27 mouse cellular contexts compared by ENCODE assay signal in genomic region chr9:109826181-109826580, GRCm38 (mm10). TPM values are rescaled to one million over a fixed set of nuclear protein-coding genes. Genes with fewer than 3 reads are reported as not detected.
"Had no signal": no experiment of that assay in that cellular context is flagged by ENCODE, and none has a peak within 500 bp of the region (broad histone marks: within the 10 kb centered on the region; RNA-seq: fewer than 3 reads in every experiment).

No protein-coding gene starts in this region.

- H3K9ac ChIP-seq: kidney, embryonic 15.5 days; limb, embryonic 13.5 days; lung, embryonic 14.5 days; stomach, embryonic 15.5 days had no signal

- H3K4me2 ChIP-seq: kidney, embryonic 15.5 days; limb, embryonic 13.5 days; lung, embryonic 14.5 days; midbrain, embryonic 11.5 days; stomach, embryonic 15.5 days had no signal

- H3K9me3 ChIP-seq: kidney, embryonic 15.5 days; limb, embryonic 10.5 days; limb, embryonic 13.5 days; megakaryocyte, embryonic 14.5 days; stomach, embryonic 15.5 days had no signal

- H3K4me3 ChIP-seq: kidney, embryonic 15.5 days; left cerebral cortex, adult 2 months; limb, embryonic 10.5 days; limb, embryonic 13.5 days; megakaryocyte, embryonic 14.5 days; stomach, embryonic 15.5 days had no signal

- H3K27me3 ChIP-seq: kidney, embryonic 15.5 days; limb, embryonic 13.5 days; stomach, embryonic 15.5 days had no signal

- DNase-seq: kidney, adult 2 months; kidney, postnatal 10 days; kidney, postnatal 36 days; layer of hippocampus, postnatal 36 days; lung, embryonic 14.5 days; midbrain, embryonic 14.5 days; retina, postnatal 1 day; right cerebral cortex, postnatal 25 days; spleen, adult 18-20 months; thymus, postnatal 25 days had no signal

- H3K4me1 ChIP-seq: kidney, embryonic 15.5 days; limb, embryonic 10.5 days; limb, embryonic 13.5 days; stomach, embryonic 15.5 days had no signal

- H3K27ac ChIP-seq: kidney, embryonic 15.5 days; left cerebral cortex, adult 2 months; limb, embryonic 10.5 days; limb, embryonic 13.5 days; macrophage; stomach, embryonic 15.5 days had no signal

- H3K36me3 ChIP-seq: stomach, embryonic 15.5 days had no signal

- ATAC-seq: intestine, postnatal 0 days; lung, postnatal 0 days had no signal

RNA-seq across cellular contexts. Expression of gene Spink8, which starts 14.1 kb away (rescaled TPM):
- total RNA-seq: liver, adult 2 months; midbrain, postnatal 0 days had no signal
- polyA plus RNA-seq: intestine, embryonic 14.5 days; limb, embryonic 10.5 days; liver, adult 2 months; lung, embryonic 14.5 days; lung, postnatal 0 days; macrophage; midbrain, embryonic 11.5 days; midbrain, embryonic 14.5 days; midbrain, postnatal 0 days; neural tube, embryonic 11.5 days; neural tube, embryonic 14.5 days had no signal

RNA-seq across cellular contexts. Expression of gene Camp, which starts 23.2 kb away (rescaled TPM):
- total RNA-seq: layer of hippocampus, postnatal 36 days; left cerebral cortex, adult 2 months; left cerebral cortex, postnatal 14 days; liver, adult 2 months; midbrain, postnatal 0 days had no signal
- polyA plus RNA-seq: kidney, adult 2 months; limb, embryonic 10.5 days; lung, embryonic 14.5 days; midbrain, embryonic 14.5 days had no signal

RNA-seq across cellular contexts. Expression of gene Fbxw27, which starts 35.7 kb away (rescaled TPM):
- total RNA-seq: layer of hippocampus, postnatal 36 days; left cerebral cortex, adult 2 months; left cerebral cortex, postnatal 14 days; liver, adult 2 months; midbrain, postnatal 0 days had no signal
- polyA plus RNA-seq: intestine, embryonic 14.5 days; intestine, postnatal 0 days; kidney, adult 2 months; kidney, embryonic 15.5 days; limb, embryonic 10.5 days; limb, embryonic 13.5 days; liver, adult 2 months; lung, postnatal 0 days; macrophage; midbrain, embryonic 11.5 days; midbrain, embryonic 14.5 days; midbrain, postnatal 0 days; neural tube, embryonic 11.5 days; neural tube, embryonic 14.5 days; stomach, embryonic 15.5 days; thymus, postnatal 0 days had no signal
